Mouse (Mus musculus) bone marrow macrophage, adult 2 months (primary cell): ENCODE results near the gene Map7. TPM values are rescaled to one million over a fixed set of nuclear protein-coding genes. Genes with fewer than 3 reads are reported as not detected.

Source experiments
- H3K27ac ChIP-seq: 2 replicates; pipeline ENCODE4 v1.5.1; 2012; ENCODE audit warnings: low read depth, low read length; ENCODE audit not compliant: insufficient read depth
- H3K4me1 ChIP-seq: 2 replicates; pipeline ENCODE4 v1.6.1; 2012; ENCODE audit warnings: low read length; ENCODE audit not compliant: control insufficient read depth, insufficient read depth
- H3K4me3 ChIP-seq: 2 replicates; pipeline ENCODE4 v1.5.1; 2012; ENCODE audit warnings: mild to moderate bottlenecking, low read length, moderate library complexity; ENCODE audit not compliant: insufficient read depth
- CTCF ChIP-seq: IDR thresholded peaks from 2 replicates; pipeline ENCODE4 v1.5.1; 2012; ENCODE audit warnings: low read depth, mild to moderate bottlenecking, low read length, moderate library complexity
- POLR2A ChIP-seq: IDR thresholded peaks from 2 replicates; pipeline ENCODE4 v1.6.1; 2012; ENCODE audit warnings: mild to moderate bottlenecking, low read depth, low read length, borderline replicate concordance
- polyA plus RNA-seq: library from polyadenylated mRNA; stranded (reverse); fragments of >200 nt; gene quantifications from 2 replicates; pipeline ENCODE4 v1.2.4, GENCODE M21; 2012; ENCODE audit not compliant: missing spikeins, insufficient read depth, insufficient read length

Gene Map7
- polyA plus RNA-seq, 1 experiment = not detected

- Histone ChIP-seq H3K4me3 (no peak overlapping the region), H3K27ac (no peak overlapping the region), H3K4me1 (no peaks in the 10 kb centered on the region)
- TF ChIP-seq POLR2A (no peak), CTCF (no peak)
Observed at GRCm38 (mm10) chr10:20298152-20298920, 150.1 kb downstream of the Map7 start.

DNA sequence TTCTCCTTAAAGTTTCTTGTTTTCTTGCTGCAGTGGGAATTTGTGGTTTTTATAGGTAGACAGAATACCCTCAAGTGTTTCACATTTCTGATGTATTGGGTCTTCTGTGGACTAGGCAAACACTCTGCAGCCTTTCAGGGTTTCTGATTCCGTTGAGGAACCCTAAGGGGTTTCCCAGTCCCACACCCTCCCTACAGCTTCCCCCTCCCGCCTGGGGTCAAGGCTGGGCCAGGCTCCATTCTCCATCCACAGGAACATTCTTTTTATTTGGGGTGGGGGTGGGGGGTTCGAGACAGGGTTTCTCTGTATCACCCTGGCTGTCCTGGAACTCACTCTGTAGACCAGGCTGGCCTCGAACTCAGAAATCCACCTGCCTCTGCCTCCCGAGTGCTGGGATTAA is 150.8 kb downstream of the Map7 start:
- no peak for TF ChIP-seq CTCF
- no peak for TF ChIP-seq POLR2A
- no peak overlapping the region for H3K4me3 ChIP-seq
- no peaks in the 10 kb centered on the region for H3K4me1 ChIP-seq
- H3K27ac ChIP-seq = no peak overlapping the region

DNA sequence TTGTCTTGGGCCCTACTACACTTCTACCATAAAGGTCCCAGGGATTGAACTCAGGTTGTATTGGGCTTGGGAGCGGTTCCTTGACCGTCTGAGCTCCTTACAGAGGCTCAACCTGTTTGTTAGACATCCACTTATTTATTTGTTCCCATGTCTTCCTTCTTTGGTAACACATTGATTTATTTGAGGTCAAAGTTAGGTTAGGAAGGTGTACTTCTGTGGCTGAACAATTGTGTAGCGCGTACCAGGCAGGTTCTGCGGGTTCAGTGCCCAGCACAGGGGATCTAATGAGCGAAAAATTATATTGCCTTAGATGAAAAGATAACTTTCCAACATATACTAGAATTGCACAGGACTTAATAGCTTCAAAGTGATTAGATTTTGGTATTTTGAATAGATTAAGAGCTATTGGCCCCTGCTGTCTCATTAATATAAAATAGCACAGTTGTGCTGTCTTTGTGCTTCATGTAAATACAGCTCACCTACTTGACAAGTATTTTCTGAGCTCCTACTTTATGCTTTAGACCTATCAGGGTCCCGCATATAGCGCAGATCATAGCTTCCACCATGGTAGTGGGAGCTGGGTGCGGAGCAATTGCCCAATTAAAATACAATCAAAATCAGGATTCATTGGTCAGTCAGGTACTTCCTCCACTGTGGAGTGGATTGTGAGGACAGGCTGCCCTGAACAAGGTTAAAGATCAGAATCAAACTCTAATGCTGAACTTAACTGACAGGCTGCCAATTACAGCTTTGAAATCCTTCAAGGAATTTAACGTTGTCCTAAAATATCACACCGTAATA is 162.9 kb downstream of the Map7 start:
- Histone ChIP-seq H3K4me1 (peaks cover 7% of the 10 kb centered on the region), H3K4me3 (peak overlapping the region; percentile 78), H3K27ac (peak overlapping the region; percentile 96)
- no peak for TF ChIP-seq CTCF
- TF ChIP-seq POLR2A = no peak

DNA sequence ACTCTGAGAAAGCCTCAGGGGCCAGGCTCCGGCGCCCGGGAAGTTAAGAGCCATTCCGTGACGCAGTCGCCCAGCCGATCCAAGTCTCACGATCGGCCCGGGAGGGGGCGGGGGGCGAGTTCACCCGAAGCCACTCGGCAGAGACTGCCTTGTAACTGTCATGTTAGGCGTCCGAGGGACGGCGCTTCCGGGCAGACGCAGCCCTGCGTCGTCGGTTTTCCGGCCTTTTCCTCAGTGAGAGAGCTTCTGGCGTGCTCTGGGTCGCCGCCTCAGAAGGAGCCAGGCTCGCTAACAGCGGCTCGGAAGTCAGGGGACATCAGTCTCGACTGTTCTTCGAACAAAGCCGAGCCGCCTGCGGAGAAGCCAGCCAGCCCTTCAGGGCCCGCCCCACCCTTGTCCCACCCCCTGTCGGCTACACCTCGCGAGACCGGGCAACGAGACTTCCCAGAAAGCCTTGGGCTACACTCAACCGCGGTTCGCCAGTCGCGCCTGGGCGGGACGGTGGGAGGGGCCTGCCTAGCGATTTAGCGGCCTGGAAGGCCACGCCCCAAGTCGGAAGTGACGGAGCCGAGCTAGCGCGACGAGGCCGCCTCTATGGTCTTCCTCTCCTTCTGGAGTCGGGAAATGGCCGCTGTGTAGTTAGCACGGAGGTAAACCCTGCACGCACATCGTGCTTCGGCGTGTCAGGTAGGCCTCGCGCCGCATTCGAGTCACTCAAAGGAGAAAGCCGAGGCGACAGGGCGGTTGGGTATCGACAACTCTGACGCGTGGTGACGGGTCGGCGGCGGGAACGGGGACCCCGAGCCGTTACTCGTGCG is 163.9 kb downstream of the Map7 start, which contains the start of gene Bclaf1:
Gene Bclaf1 (plus strand): TSS at position 552 of the 818 bp plus-strand sequence.
- H3K4me3 ChIP-seq = peak within 1 kb of the TSS; percentile 90
- peaks cover 7% of the 10 kb centered on the region for H3K4me1 ChIP-seq
- TF ChIP-seq POLR2A (no peak), CTCF (no peak)
- peak within 1 kb of the TSS; percentile 96 for H3K27ac ChIP-seq

DNA sequence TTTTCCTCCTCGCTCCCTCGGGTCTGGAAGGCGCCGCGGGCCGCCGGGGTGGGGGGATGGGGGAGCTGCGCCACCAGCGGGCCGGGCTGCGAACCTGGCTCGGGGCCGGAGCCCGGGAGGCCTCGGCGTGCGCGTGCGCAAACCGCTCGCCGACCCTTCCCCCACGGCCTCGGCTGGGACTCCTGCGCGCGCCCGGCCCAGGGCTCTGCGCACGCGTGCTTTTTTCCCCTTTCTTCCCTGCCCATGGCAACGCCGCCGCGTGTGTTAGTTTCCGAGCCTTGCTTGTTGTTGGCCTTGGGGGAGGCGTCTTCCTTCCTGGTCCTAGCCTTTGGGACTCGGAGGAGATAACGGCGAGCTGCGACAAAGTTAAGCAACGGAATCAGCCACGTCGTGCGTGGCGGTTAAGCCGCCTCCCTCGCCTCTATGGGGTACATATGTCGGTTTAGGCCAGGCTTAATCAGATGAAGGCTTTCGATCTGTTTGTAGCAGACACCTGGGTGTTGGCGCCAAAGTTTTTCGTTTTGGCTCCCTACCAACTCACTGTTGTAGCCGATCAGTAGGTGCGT is 164.5 kb downstream of the Map7 start:
- Histone ChIP-seq H3K4me1 (peaks cover 7% of the 10 kb centered on the region), H3K4me3 (peak overlapping the region; percentile 90), H3K27ac (peak overlapping the region; percentile 95)
- TF ChIP-seq CTCF = no peak
- TF ChIP-seq POLR2A = no peak

GRCm38 (mm10) chr10:20313447-20313846 is 165.2 kb downstream of the Map7 start:
- TF ChIP-seq POLR2A (no peak), CTCF (no peak)
- H3K27ac ChIP-seq = peak overlapping the region; percentile 4; the same call in 1 of the 2 replicates
- H3K4me3 ChIP-seq = peak overlapping the region; percentile 90
- H3K4me1 ChIP-seq = peaks cover 7% of the 10 kb centered on the region

GRCm38 (mm10) chr10:20313941-20314340 is 165.7 kb downstream of the Map7 start:
- TF ChIP-seq POLR2A = no peak
- TF ChIP-seq CTCF = no peak
- H3K4me3 ChIP-seq = 0 out of 2 replicates have a peak overlapping the region, but pooled peaks have one; percentile 9

DNA sequence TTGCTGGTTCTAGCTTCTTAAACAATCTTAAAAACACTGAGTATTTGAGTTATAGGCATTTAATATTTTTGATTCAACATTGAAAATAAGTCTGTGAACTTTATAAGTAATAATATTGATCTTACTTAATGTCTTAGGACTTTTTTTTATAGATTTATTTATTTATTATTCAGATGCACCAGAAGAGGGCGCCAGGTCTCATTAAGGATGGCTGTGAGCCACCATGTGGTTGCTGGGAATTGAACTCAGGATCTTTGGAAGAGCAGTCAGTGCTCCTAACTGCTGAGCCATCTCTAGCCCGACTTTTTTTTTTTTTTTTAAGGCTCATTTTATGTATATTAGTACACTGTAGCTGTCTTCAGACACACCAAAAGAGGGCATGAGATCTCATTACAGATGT is 166.5 kb downstream of the Map7 start:
- Histone ChIP-seq H3K27ac (no peak overlapping the region), H3K4me1 (peaks cover 7% of the 10 kb centered on the region), H3K4me3 (no peak overlapping the region)
- TF ChIP-seq CTCF (peak; percentile 34; the same call in 1 of the 2 replicates), POLR2A (no peak)

More at GRCm38 (mm10) chr10:20313941-20314340, 165.7 kb downstream of the Map7 start:
- Histone ChIP-seq H3K4me1 (peaks cover 7% of the 10 kb centered on the region), H3K27ac (peak overlapping the region; percentile 43; the same call in 1 of the 2 replicates)

- no peaks in the 10 kb centered on the region for H3K4me1 ChIP-seq
- TF ChIP-seq POLR2A (no peak), CTCF (no peak)
- no peak overlapping the region for H3K4me3 ChIP-seq
- no peak overlapping the region for H3K27ac ChIP-seq
Observed at GRCm38 (mm10) chr10:20317466-20317865, 169.2 kb downstream of the Map7 start.
